Mouse (Mus musculus): ENCODE data around the gene Epas1.

DNA sequence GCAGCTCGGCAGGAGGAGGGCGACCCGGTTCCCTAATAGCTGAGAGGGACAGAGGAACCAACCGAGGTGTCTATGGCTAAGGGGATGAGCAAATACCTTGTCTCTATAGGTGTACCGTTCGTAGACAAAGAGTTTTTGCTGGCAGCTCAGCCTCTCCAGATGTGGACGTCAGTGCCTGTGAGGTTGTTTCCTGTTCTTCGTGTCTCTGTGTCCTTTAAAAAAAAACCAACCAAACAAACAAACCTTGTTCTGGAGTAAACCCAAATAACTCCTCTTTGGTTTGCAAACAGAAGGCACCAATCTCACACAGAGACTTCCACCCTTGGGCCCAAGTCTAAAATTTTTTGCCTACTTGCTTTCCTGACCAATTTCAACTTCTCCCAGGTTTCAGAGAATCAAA, 43.1 kb upstream of the Epas1 start:
- no peak for TF ChIP-seq CTCF (IDR thresholded peaks at IDR 0.05; ENCODE audit: borderline replicate concordance, insufficient read depth, low read length)
- no peak for TF ChIP-seq POLR2A (IDR thresholded peaks at IDR 0.05; ENCODE audit: low read depth, low read length)

All from embryonic fibroblast, embryonic 13.5 days (primary cell).